ENCODE assay signal across 9 mouse cellular contexts in genomic region chr3:154329323-154330180, GRCm38 (mm10). TPM values are rescaled to one million over a fixed set of nuclear protein-coding genes. Genes with fewer than 3 reads are reported as not detected.
DNase-seq lines count a peak whose midpoint lies in the region; ATAC-seq and TF ChIP-seq lines count a peak whose summit lies in the region.
"Had no signal": no experiment of that assay in that cellular context is flagged by ENCODE, and none has a peak within 500 bp of the region (broad histone marks: within the 10 kb centered on the region; RNA-seq: fewer than 3 reads in every experiment).

No protein-coding gene starts in this region.

- under 1% methylated on average over 54 of the region's 54 CpGs for WGBS in heart, embryonic 12.5 days
- under 1% methylated on average over 54 of the region's 54 CpGs for WGBS in kidney, embryonic 16.5 days
- under 1% methylated on average over 54 of the region's 54 CpGs for WGBS in midbrain, embryonic 15.5 days

- H3K4me2 ChIP-seq in heart, embryonic 12.5 days, result peak overlapping the region; percentile 48
- H3K4me2 ChIP-seq in kidney, embryonic 16.5 days (replicated peaks; ENCODE audit: low read depth, low read length), result peak overlapping the region; percentile 21; the same call in 1 of the 2 replicates
- 0 out of 2 replicates have a peak overlapping the region, but pooled peaks have one; percentile 8 for H3K4me2 ChIP-seq in midbrain, embryonic 15.5 days

- no peaks in the 10 kb centered on the region for H3K9me3 ChIP-seq in heart, embryonic 12.5 days (replicated peaks)
- no peaks in the 10 kb centered on the region for H3K9me3 ChIP-seq in kidney, embryonic 16.5 days (ENCODE audit: low read length)
- H3K9me3 ChIP-seq in midbrain, embryonic 15.5 days, result no peaks in the 10 kb centered on the region

- intact Hi-C loops in gastrocnemius, adult 2 months (cut with DNase I), result loop anchor here (5.0 kb wide), 1 partner anchor 243 kb away; no protein-coding TSS in a partner anchor

- peaks cover 68% of the 10 kb centered on the region for H3K27me3 ChIP-seq in heart, embryonic 12.5 days (replicated peaks)
- peaks cover 93% of the 10 kb centered on the region for H3K27me3 ChIP-seq in kidney, embryonic 16.5 days (ENCODE audit: insufficient read depth, low read length)
- peaks cover 60% of the 10 kb centered on the region for H3K27me3 ChIP-seq in midbrain, embryonic 15.5 days (replicated peaks)

- no peak for TF ChIP-seq CTCF in gastrocnemius, adult 2 months (IDR thresholded peaks at IDR 0.05)

- no peak for ATAC-seq in heart, embryonic 12.5 days (ENCODE audit: insufficient number of reproducible peaks, low FRiP score)
- no peak for ATAC-seq in kidney, embryonic 16.5 days (ENCODE audit: low FRiP score, low TSS enrichment)
- ATAC-seq in midbrain, embryonic 15.5 days (replicated peaks), result no peak; the same call in 1 of the 2 replicates

- H3K36me3 ChIP-seq in heart, embryonic 12.5 days, result no peaks in the 10 kb centered on the region
- no peaks in the 10 kb centered on the region for H3K36me3 ChIP-seq in kidney, embryonic 16.5 days (ENCODE audit: insufficient read depth, low read length)
- H3K36me3 ChIP-seq in midbrain, embryonic 15.5 days (replicated peaks), result no peaks in the 10 kb centered on the region

- peak overlapping the region; percentile 62 for H3K4me3 ChIP-seq in gastrocnemius, adult 2 months
- H3K4me3 ChIP-seq in heart, embryonic 12.5 days, result peak overlapping the region; percentile 32
- peak overlapping the region; percentile 23 for H3K4me3 ChIP-seq in kidney, embryonic 16.5 days (ENCODE audit: low read length)
- H3K4me3 ChIP-seq in midbrain, embryonic 15.5 days, result no peak overlapping the region
- H3K4me3 ChIP-seq: erythroblast, embryonic 14.5 days had no signal

- DNase-seq in gastrocnemius, adult 2 months, result no peak
- no peak for DNase-seq in gastrocnemius, postnatal 25 days
- DNase-seq in ZHBTc4 (ENCODE audit: low read depth, low spot score), result peak; percentile 73
- no peak for DNase-seq in MN1 (ENCODE audit: low spot score)
- DNase-seq in adrenal gland, adult 8-10 months, result no peak

- H3K4me1 ChIP-seq in heart, embryonic 12.5 days (replicated peaks), result peaks cover 27% of the 10 kb centered on the region
- peaks cover 19% of the 10 kb centered on the region for H3K4me1 ChIP-seq in kidney, embryonic 16.5 days (ENCODE audit: insufficient read depth, low read length)
- peaks cover 13% of the 10 kb centered on the region for H3K4me1 ChIP-seq in midbrain, embryonic 15.5 days

- no peak overlapping the region for H3K9ac ChIP-seq in heart, embryonic 12.5 days
- H3K9ac ChIP-seq in kidney, embryonic 16.5 days (replicated peaks; ENCODE audit: low read length), result no peak overlapping the region
- H3K9ac ChIP-seq in midbrain, embryonic 15.5 days, result no peak overlapping the region

- no peak overlapping the region for H3K27ac ChIP-seq in gastrocnemius, adult 2 months
- H3K27ac ChIP-seq in heart, embryonic 12.5 days (ENCODE audit: poor library complexity, severe bottlenecking), result no peak overlapping the region
- no peak overlapping the region for H3K27ac ChIP-seq in kidney, embryonic 16.5 days (ENCODE audit: low read length)
- no peak overlapping the region for H3K27ac ChIP-seq in midbrain, embryonic 15.5 days

RNA-seq across cellular contexts. Expression of gene Lhx8, which starts 0.9 kb away (rescaled TPM):
- under 1 TPM in 1 of 2 experiments, not detected in 1; 0.11 TPM for total RNA-seq in gastrocnemius, adult 2 months (2021)
- not detected for total RNA-seq in gastrocnemius, postnatal 25 days (2021)
- polyA plus RNA-seq in heart, embryonic 12.5 days (2016; fragmentation: Nextera tagmentation; extraction: Ambion mirVana), result 0.17 TPM in 1 of 2 replicates, not detected in the other
- polyA plus RNA-seq in kidney, embryonic 16.5 days (2015; fragmentation: Nextera tagmentation; extraction: Ambion mirVana), result 0.20 TPM in 1 of 2 replicates, not detected in the other
- polyA plus RNA-seq in midbrain, embryonic 15.5 days (2015; fragmentation: Nextera tagmentation; extraction: Ambion mirVana), result 1.9 and 4.4 TPM in 2 replicates
- total RNA-seq in adrenal gland, adult 8-10 months (2022), result under 1 TPM in 3 of 4 experiments, not detected in 1; 0.31 to 0.55 (median 0.38) TPM
- polyA plus RNA-seq: erythroblast, embryonic 14.5 days had no signal
